ENCODE assay signal across 21 mouse cellular contexts in the genomic region with DNA sequence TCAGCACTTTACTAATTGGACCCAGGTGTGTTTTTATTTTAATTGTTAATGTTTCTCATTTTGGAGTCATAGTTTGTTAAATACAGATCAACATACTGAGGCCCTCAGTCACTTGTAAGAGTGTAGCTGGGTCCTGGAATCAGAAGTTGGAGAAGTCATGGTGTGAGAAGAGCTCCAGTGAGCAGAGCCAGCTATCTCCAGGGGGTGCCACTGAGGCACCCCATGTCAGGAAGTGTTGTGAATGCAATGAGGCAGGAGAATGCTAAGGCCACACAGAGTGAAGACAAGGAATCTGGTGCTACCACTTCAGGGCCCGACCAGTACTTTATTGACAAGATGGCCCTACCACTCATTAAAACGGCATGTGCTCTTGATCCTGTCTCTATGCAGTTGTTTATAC. TPM values are rescaled to one million over a fixed set of nuclear protein-coding genes. Genes with fewer than 3 reads are reported as not detected.
DNase-seq lines count a peak whose midpoint lies in the region; ATAC-seq and TF ChIP-seq lines count a peak whose summit lies in the region.
"Had no signal": no experiment of that assay in that cellular context is flagged by ENCODE, and none has a peak within 500 bp of the region (broad histone marks: within the 10 kb centered on the region; RNA-seq: fewer than 3 reads in every experiment).

No protein-coding gene starts in this region.

- H3K36me3 ChIP-seq in heart, adult 2 months (ENCODE audit: control insufficient read depth, insufficient read depth, low read length) = no peaks in the 10 kb centered on the region
- H3K36me3 ChIP-seq in liver, embryonic 11.5 days (ENCODE audit: control insufficient read depth, insufficient read depth, low read length) = no peaks in the 10 kb centered on the region
- H3K36me3 ChIP-seq: embryonic facial prominence, embryonic 10.5 days; embryonic facial prominence, embryonic 12.5 days; forebrain, embryonic 15.5 days; G1E had no signal

- H3K27ac ChIP-seq in heart, adult 2 months = no peak overlapping the region
- no peak overlapping the region for H3K27ac ChIP-seq in left cerebral cortex, adult 2 months
- H3K27ac ChIP-seq in liver, embryonic 11.5 days (ENCODE audit: low read depth, low read length) = no peak overlapping the region
- H3K27ac ChIP-seq: embryonic facial prominence, embryonic 10.5 days; embryonic facial prominence, embryonic 12.5 days; forebrain, embryonic 13.5 days; forebrain, embryonic 15.5 days had no signal

- peak; percentile 14; the same call in 1 of the 2 replicates for TF ChIP-seq CTCF in heart, adult 2 months (IDR thresholded peaks at IDR 0.05)
- peak; percentile 28 for TF ChIP-seq CTCF in left cerebral cortex, adult 2 months (IDR thresholded peaks at IDR 0.05)

- intact Hi-C loops in heart, adult 2 months (cut with DNase I) = loop anchor here (5.0 kb wide), 2 partner anchors 38 to 63 kb away; no protein-coding TSS in a partner anchor
- intact Hi-C loops in heart, postnatal 25 days (cut with DNase I) = loop anchor here (5.0 kb wide), 1 partner anchor 63 kb away; no protein-coding TSS in a partner anchor
- intact Hi-C loops in left cerebral cortex, adult 2 months (cut with DNase I) = loop anchor here (5.0 kb wide), 1 partner anchor 88 kb away; no protein-coding TSS in a partner anchor

- 76% methylated on average over 2 of the region's 2 CpGs for WGBS in heart, adult 2 months
- 63% methylated on average over 2 of the region's 2 CpGs for WGBS in liver, embryonic 11.5 days

- H3K4me1 ChIP-seq in heart, adult 2 months (ENCODE audit: control insufficient read depth, insufficient read depth, low read length) = peaks cover 2% of the 10 kb centered on the region
- H3K4me1 ChIP-seq in liver, embryonic 11.5 days (replicated peaks; ENCODE audit: control insufficient read depth, insufficient read depth, low read length) = peaks cover 3% of the 10 kb centered on the region; the same call in 1 of the 2 replicates

- no peak for DNase-seq in heart, adult 2 months
- DNase-seq in heart, postnatal 25 days (ENCODE audit: low spot score) = no peak
- no peak for DNase-seq in left cerebral cortex, adult 2 months (ENCODE audit: extremely low spot score in 1 of 2, low spot score in 2 of 2)
- no peak for DNase-seq in left cerebral cortex, adult 8-10 months (ENCODE audit: low spot score in 2 of 2)
- DNase-seq in liver, embryonic 11.5 days (ENCODE audit: low spot score) = no peak
- DNase-seq: adrenal gland, adult 8-10 months; adrenal gland, postnatal 14 days; adrenal gland, postnatal 36 days; cerebellum, adult 11-12 months; cerebellum, adult 2 months; cerebellum, adult 9-10 months; cerebellum, postnatal 10 days; cerebellum, postnatal 25 days; forebrain, postnatal 0 days had no signal

- no peaks in the 10 kb centered on the region for H3K79me2 ChIP-seq in heart, adult 2 months (replicated peaks; ENCODE audit: control insufficient read depth, insufficient read depth, low read length)

- no peaks in the 10 kb centered on the region for H3K9me3 ChIP-seq in liver, embryonic 11.5 days (ENCODE audit: control insufficient read depth, low read length)
- H3K9me3 ChIP-seq: embryonic facial prominence, embryonic 10.5 days; embryonic facial prominence, embryonic 12.5 days; forebrain, embryonic 13.5 days; forebrain, embryonic 15.5 days; G1E had no signal

- H3K4me2 ChIP-seq in liver, embryonic 11.5 days = no peak overlapping the region
- H3K4me2 ChIP-seq: embryonic facial prominence, embryonic 12.5 days; forebrain, embryonic 13.5 days; forebrain, embryonic 15.5 days had no signal

- no peak overlapping the region for H3K9ac ChIP-seq in heart, adult 2 months (ENCODE audit: low read depth, low read length)
- no peak overlapping the region for H3K9ac ChIP-seq in liver, embryonic 11.5 days (ENCODE audit: low read depth, low read length)
- H3K9ac ChIP-seq: embryonic facial prominence, embryonic 12.5 days; forebrain, embryonic 13.5 days; forebrain, embryonic 15.5 days; forebrain, postnatal 0 days had no signal

- no peak for TF ChIP-seq EP300 in heart, adult 2 months (IDR thresholded peaks at IDR 0.05; ENCODE audit: insufficient read depth, low read depth, low read length)

- ATAC-seq in liver, embryonic 11.5 days (replicated peaks; ENCODE audit: low FRiP score) = no peak
- ATAC-seq: activated CD4-positive, CD25-positive, alpha-beta regulatory T cell, adult 4 months; forebrain, embryonic 13.5 days; forebrain, embryonic 15.5 days; forebrain, postnatal 0 days; Patski had no signal

- no peak for TF ChIP-seq POLR2A in heart, adult 2 months (IDR thresholded peaks at IDR 0.05; ENCODE audit: insufficient read depth, low read depth, low read length)

- no peaks in the 10 kb centered on the region for H3K27me3 ChIP-seq in heart, adult 2 months (ENCODE audit: control insufficient read depth, insufficient read depth, low read length)
- H3K27me3 ChIP-seq in liver, embryonic 11.5 days (replicated peaks; ENCODE audit: control insufficient read depth, insufficient read depth, low read length) = peaks cover 30% of the 10 kb centered on the region

- H3K4me3 ChIP-seq in heart, adult 2 months = no peak overlapping the region
- no peak overlapping the region for H3K4me3 ChIP-seq in left cerebral cortex, adult 2 months
- H3K4me3 ChIP-seq in liver, embryonic 11.5 days (ENCODE audit: low read depth, low read length) = no peak overlapping the region
- H3K4me3 ChIP-seq: embryonic facial prominence, embryonic 10.5 days; embryonic facial prominence, embryonic 12.5 days; forebrain, embryonic 13.5 days; forebrain, embryonic 15.5 days had no signal

RNA-seq across cellular contexts. Expression of gene Bace2, which starts 1.9 kb away (rescaled TPM):
- 10 to 100 TPM; 15.8 to 16.9 TPM for total RNA-seq in heart, adult 2 months (2021)
- polyA plus RNA-seq in heart, adult 2 months (2012; rRNA removed) = 4.8 and 6.4 TPM in 2 replicates
- total RNA-seq in heart, postnatal 25 days (2021) = 10 to 100 TPM; 14.7 to 18.6 TPM
- total RNA-seq in left cerebral cortex, adult 2 months (2021) = 1 to 10 TPM; 5.7 to 6.6 TPM
- 1 to 10 TPM; 7.8 to 8.8 (median 8.0) TPM for total RNA-seq in left cerebral cortex, adult 8-10 months (2022)
- polyA plus RNA-seq in liver, embryonic 11.5 days (2014; fragmentation: Nextera tagmentation; extraction: Ambion mirVana) = 6.2 and 6.4 TPM in 2 replicates
- polyA plus RNA-seq: G1E had no signal
